Mouse (Mus musculus): ENCODE data around the gene Actr1b.

Actr1b gene

DNA sequence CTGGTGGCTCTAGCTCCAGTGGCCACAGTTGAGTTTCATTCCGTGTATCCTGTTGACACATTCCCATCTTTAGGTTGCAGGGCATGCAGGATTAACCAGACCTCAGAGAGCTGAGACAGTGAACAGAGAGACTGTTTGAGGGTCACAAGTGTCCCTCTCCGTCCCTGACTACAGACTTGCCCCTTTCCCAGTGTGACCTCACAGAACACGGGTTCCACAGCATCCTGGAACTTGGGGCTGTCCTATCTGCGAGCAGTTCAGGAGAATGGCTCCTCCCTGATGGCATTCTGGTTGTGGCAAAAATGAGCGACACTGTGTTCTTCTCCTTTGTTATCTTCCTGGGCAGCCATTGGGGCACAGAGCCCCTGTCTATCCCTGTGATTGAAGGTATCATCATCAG, at the start of gene Actr1b:
Gene Actr1b, minus strand, starts transcription at position 112 of the 400 bp plus-strand sequence.
- no peak for DNase-seq

DNA sequence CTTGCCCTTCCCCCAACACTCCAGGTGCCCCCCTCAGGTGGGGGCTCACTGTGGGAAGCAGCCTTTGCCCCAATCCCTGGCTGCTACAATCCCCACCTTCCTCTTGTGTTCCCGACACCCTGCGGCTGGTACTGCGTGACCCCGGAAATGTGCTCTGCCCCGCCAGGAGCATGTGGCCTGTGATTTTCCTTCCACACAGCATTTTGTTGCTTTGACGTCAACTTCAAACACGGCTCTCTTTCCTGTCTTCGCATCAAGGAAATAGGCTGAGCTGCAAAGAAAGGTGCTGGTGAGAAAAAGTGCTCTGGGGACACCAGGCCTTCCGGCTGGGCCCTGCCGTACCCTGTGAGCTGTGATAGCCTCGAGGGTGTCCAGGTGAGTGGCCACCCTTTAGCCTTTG, 47.3 kb upstream of the Actr1b start, which contains the start of gene Zap70:
Gene Zap70, plus strand, starts transcription at position 231 of the 400 bp plus-strand sequence.
- DNase-seq: no peak

DNA sequence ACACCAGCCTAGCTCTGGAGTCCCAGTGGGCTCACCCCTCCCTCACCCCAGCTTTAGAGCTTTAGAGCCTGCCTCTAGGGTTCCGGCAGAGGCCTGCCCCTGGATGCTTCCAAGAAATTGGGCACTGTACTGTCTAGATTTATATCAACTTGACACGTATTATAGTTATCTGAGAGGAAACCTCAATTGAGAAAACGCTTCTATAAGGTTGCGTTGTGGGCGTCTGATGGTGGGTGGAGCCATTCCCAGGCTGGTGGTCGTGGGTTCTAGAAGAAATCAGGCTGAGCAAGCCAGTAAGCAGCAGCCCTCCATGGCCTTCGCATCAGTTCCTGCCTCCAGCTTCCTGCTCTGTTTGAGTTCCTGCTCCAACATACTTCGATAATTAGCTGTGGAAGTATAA, 46.8 kb upstream of the Actr1b start:
- no peak for DNase-seq

- DNase-seq: no peak
Observed at GRCm38 (mm10) chr1:36760401-36760800, 46.2 kb upstream of the Actr1b start.

- no peak for DNase-seq
Observed at GRCm38 (mm10) chr1:36759076-36759475, 44.9 kb upstream of the Actr1b start.

- no peak for DNase-seq
Observed at GRCm38 (mm10) chr1:36758553-36758952, 44.3 kb upstream of the Actr1b start.

GRCm38 (mm10) chr1:36753932-36754675, 39.9 kb upstream of the Actr1b start:
- DNase-seq: no peak

- DNase-seq: peak; percentile 9 to 31
Observed at GRCm38 (mm10) chr1:36746452-36746851, 32.2 kb upstream of the Actr1b start.

- no peak for DNase-seq
Observed at GRCm38 (mm10) chr1:36745661-36746060, 31.4 kb upstream of the Actr1b start.

GRCm38 (mm10) chr1:36744268-36744944, 30.2 kb upstream of the Actr1b start:
- peak; percentile 76 to 82 for DNase-seq

DNA sequence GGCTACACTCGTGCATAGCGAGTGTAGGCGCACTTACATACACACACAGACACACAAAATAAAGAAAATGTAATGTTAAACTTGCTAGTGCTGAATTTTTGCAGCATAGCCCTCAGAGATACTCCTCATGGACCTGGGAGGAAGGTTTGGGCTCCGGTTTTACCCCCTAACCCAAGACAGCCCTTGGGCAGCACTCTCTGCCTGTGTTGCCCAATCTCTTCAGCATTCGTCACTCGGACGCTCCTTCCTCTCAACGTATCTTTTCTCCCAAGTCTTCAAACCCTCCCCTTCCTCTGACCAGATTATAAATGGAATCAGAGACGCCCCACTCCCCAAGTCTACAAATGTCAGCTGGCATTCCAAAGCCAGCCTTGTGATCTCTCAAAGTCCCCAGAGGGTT, 28.8 kb upstream of the Actr1b start:
- no peak for DNase-seq

DNA sequence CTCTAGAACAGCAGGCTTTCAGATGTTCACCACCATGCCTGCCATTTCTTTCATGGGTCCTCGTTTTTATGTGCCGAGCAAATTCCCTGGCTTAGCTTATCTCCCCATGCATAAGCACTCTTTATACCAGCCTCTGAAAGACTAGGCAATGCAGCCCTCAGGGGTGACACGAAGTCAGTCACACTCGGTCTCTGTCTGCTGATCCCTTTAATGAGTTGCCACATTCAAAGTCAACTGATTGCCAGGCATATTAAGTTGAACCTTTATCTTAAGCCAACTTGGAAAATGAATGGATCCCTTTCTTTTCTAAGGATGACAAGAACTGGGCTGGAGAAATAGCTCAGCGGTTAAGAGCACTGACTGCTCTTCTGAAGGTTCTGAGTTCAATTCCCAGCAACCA, 25.0 kb upstream of the Actr1b start:
- DNase-seq: no peak

- DNase-seq: peak; percentile 78 to 86
Observed at GRCm38 (mm10) chr1:36737300-36737699, 23.1 kb upstream of the Actr1b start.

GRCm38 (mm10) chr1:36724057-36724431, 9.8 kb upstream of the Actr1b start:
- no peak for DNase-seq

GRCm38 (mm10) chr1:36723146-36724056, 9.2 kb upstream of the Actr1b start:
- DNase-seq: no peak

DNA sequence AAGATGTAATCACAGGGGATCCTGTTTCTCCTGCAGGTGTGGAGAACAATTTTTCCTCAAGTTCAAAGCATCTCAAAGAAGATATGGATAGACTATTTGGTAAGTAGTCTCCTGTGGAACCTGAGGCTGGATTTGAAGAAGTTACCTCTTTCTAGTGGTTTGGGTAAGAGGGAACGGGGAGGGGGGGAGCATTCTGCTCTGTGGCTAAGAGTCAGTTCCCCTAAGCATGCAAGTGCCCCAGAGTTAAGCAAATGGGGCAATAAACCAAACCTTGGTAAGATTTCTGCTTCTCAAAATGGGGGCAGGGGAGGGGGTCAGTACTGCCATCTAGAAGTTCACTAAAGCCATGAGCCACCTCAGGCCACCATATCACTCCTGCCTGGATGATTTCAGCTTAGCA, 4.6 kb upstream of the Actr1b start:
- DNase-seq: no peak

DNA sequence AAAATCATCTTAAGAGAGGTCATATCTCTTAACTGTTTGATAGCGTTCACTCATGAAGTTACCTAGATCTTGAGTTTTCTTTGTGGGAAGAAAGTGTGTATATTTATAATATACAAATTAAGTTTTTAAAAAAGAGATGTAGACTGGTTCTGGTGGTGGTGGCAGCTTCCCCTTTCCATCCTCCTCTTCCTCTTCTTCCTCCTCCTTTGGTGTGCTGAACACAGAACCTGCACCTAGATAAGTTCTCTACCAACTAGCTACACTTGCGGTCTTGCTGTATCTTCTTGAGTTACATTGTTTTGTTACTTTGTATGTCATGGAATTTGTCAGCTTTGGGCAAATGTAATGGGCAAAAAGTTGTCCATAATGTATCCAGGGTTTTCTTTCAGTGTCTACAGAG, 3.1 kb downstream of the Actr1b start:
- no peak for DNase-seq

DNA sequence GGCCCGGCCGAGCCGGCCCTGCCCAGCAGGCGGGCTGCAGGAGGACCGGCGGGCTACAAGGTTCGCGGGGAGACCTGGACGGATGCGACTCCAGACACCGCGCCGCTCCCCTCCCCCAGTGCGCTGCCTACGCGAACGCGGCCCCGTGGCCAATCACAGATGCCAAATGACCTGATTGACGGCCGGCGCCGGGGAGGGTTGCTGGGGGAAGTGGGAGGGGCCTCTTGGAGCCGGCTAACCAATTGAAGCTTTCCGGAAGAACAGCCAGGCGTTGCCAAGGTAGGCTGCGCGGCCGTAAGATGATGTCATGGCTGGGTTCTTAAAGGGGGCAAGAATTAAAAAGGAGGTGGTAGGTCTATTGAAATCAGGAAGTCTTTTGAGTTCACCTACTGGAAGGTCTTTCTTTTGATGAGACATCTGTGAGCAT, 4.4 kb downstream of the Actr1b start, which contains the start of gene 4933424G06Rik:
Gene 4933424G06Rik, plus strand, starts transcription at position 296 of the 427 bp plus-strand sequence.
- peak; percentile 98 to 99 for DNase-seq

DNA sequence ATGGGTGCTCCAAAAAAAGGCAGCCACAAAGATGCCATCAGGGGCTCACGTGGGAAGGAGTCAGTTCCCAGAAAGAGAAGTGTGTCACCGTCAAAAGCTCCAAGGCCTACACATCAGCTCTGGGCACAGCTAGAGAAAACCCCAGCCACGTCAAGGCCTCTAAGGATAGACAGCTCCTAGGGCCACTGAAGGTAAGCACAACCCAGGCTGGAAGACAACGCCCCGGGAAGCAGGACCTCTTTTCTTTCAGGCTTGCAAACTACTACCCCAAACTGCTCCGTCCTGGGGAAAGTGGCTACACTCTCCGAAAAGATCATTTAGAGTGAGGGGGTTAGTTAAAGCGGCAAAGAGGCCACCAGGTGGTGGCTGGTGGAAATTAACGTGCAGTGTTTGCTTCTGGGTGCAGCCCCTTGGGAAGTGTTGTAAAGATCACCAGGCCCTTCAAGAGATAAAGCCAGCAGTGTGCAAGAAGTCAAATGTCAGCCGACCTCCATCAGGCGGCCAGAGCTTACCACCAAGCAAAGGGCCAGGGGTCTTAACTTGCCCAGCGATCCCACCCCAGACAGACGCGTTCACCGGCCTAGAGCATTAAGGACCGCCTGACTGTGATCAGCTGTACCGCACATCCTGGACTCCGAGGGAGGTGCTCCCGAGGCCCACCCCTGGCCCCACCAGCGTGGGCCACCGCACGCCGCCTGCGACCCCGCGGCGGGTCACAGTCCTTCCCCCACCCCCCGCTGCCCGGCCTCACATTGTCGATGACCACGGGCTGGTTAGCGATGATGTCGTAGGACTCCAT, 5.0 kb downstream of the Actr1b start:
- peak; percentile 33 to 41 for DNase-seq

- no peak for DNase-seq
Observed at GRCm38 (mm10) chr1:36708626-36709025, 5.6 kb downstream of the Actr1b start.

DNA sequence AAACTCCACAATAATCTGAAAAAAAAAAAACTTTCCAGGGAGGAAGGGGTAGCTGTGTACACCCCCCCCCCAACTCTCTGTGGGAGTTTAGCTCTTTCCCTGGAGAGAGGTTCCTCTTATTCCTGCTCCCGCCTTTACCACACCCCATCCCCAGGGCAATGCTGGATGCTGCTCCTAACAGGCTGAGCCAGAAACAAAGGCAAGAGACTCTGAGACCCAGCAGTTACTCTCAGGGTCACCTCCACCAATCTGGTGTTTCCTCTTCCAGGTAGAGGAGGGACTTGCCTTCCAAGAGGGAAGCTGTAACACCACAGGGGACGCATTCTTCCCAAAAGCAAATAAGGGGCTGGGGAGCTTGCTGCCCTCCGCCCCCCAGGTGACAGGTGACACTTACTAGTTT, 6.4 kb downstream of the Actr1b start:
- DNase-seq: peak in 1 of 2 experiments; percentile 2

GRCm38 (mm10) chr1:36707166-36707565, 7.1 kb downstream of the Actr1b start:
- DNase-seq: peak in 1 of 2 experiments; percentile 7
